Mouse (Mus musculus) hindbrain, embryonic 16.5 days (tissue): Measurements from ENCODE around the gene Smarcd1. TPM values are rescaled to one million over a fixed set of nuclear protein-coding genes. Genes with fewer than 3 reads are reported as not detected.

ENCODE experiments used
- ATAC-seq: fragments of 200-750 bp; cut with Nextera tagmentation; 2 replicates; pipeline ENCODE4 v1.8.0; 2017; ENCODE audit warnings: moderate TSS enrichment, moderate library complexity
- H3K27ac ChIP-seq: fragments of 300-500 bp; sonication (generic); 2 replicates; pipeline ENCODE4 v1.5.1; 2014; ENCODE audit warnings: low read depth, mild to moderate bottlenecking, control low read depth, low read length, moderate library complexity
- H3K27me3 ChIP-seq: fragments of 300-500 bp; sonication (generic); replicated peaks from 2 replicates; pipeline ENCODE4 v1.6.1; 2014; ENCODE audit warnings: low read length; ENCODE audit not compliant: control insufficient read depth, insufficient read depth
- H3K36me3 ChIP-seq: fragments of 300-500 bp; sonication (generic); 2 replicates; pipeline ENCODE4 v1.6.1; 2014; ENCODE audit warnings: mild to moderate bottlenecking, low read length, moderate library complexity, mixed read lengths; ENCODE audit not compliant: control insufficient read depth, insufficient read depth
- H3K4me1 ChIP-seq: fragments of 300-500 bp; sonication (generic); 2 replicates; pipeline ENCODE4 v1.6.1; 2014; ENCODE audit warnings: low read depth, low read length; ENCODE audit not compliant: control insufficient read depth, insufficient read depth
- H3K4me2 ChIP-seq: fragments of 300-500 bp; sonication (generic); 2 replicates; pipeline ENCODE4 v1.6.1; 2014; ENCODE audit warnings: mild to moderate bottlenecking, low read length, control low read depth, moderate library complexity
- H3K4me3 ChIP-seq: fragments of 300-500 bp; sonication (generic); 2 replicates; pipeline ENCODE4 v1.5.1; 2014; ENCODE audit warnings: mild to moderate bottlenecking, low read length, control low read depth, moderate library complexity
- H3K9ac ChIP-seq: fragments of 300-500 bp; sonication (generic); 2 replicates; pipeline ENCODE4 v1.6.1; 2014; ENCODE audit warnings: low read depth, mild to moderate bottlenecking, control low read depth, low read length, moderate library complexity
- H3K9me3 ChIP-seq: fragments of 300-500 bp; sonication (generic); 2 replicates; pipeline ENCODE4 v1.6.1; 2014; ENCODE audit warnings: mild to moderate bottlenecking, low read length, moderate library complexity; ENCODE audit not compliant: control insufficient read depth
- WGBS: fragments of 180-500 bp; shearing (Covaris S2); extraction: QIAGEN DNeasy Blood & Tissue Kit; methylation state at CpG from one replicate; pipeline ENCODE4 v1.1.7; 2014; 5-methylcytosine and 5-hydroxymethylcytosine counted together
- polyA plus RNA-seq: library from polyadenylated mRNA; unstranded; fragments of >200 nt; fragmentation: Nextera tagmentation; extraction: Ambion mirVana; gene quantifications from 2 replicates; pipeline ENCODE4 v1.2.1, GENCODE M21; 2015

Smarcd1 gene
- polyA plus RNA-seq, 1 experiment from 2014 or later: 71.7 TPM

DNA sequence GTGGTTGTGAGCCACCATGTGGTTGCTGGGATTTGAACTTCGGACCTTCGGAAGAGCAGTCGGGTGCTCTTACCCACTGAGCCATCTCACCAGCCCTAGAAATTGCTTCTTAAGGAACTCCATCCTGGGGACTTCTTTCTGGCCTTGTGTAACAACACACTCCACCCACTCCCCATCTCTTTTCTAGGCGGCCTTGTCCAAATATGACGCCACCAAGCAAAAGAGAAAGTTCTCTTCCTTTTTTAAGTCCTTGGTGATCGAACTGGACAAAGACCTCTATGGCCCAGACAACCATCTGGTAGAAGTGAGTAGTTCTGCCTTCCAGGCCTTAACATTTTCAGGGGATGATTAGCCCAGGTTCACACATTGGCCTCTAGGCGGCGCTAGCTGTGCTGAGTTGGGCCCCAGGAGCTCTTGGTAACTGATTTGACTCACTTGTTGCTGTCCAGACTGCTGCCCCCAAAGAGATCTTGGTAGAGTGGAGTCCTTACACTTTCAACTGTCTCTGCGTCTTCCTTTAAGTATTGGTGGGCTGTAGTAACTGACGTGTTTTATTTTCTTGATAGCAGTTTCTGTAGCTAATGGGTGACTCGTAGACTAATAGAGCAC lies 3.6 kb downstream of the Smarcd1 start, which contains the start of gene Gm17349:
Gene Gm17349 (minus strand): TSS at position 51 of the 609 bp plus-strand sequence.
- 61% methylated on average over 9 of the region's 11 CpGs for WGBS
- Histone ChIP-seq H3K4me1 (peaks cover 28% of the 10 kb centered on the region), H3K9me3 (no peaks in the 10 kb centered on the region), H3K27me3 (no peaks in the 10 kb centered on the region), H3K4me3 (peak within 1 kb of the TSS; percentile 77), H3K36me3 (peaks cover 38% of the 10 kb centered on the region), H3K27ac (peak within 1 kb of the TSS; percentile 75), H3K4me2 (peak within 1 kb of the TSS; percentile 86), H3K9ac (peak within 1 kb of the TSS; percentile 56)
- ATAC-seq: no peak

DNA sequence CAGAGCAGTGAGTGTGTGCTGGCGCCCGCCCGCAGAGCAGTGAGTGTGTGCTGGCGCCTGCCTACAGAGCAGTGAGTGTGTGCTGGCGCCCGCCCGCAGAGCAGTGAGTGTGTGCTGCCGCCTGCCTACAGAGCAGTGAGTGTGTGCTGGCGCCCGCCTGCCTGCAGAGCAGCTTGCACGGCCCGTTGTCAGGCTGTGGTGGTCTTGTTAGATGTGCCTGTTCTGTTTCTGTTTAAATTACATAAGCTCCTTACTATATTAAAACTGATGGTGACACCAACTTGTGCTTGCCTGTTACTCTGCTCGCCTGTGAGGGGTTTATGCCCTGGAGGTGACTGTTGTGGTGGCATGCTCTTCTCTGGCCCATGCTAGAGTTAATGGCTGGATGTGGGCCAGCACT lies 6.2 kb downstream of the Smarcd1 start:
- 95% methylated on average over 10 of the region's 13 CpGs for WGBS
- peaks cover 64% of the 10 kb centered on the region for H3K36me3 ChIP-seq
- no peaks in the 10 kb centered on the region for H3K27me3 ChIP-seq
- H3K4me3 ChIP-seq: no peak overlapping the region
- H3K27ac ChIP-seq: no peak overlapping the region
- no peak overlapping the region for H3K4me2 ChIP-seq
- no peaks in the 10 kb centered on the region for H3K9me3 ChIP-seq
- peaks cover 24% of the 10 kb centered on the region for H3K4me1 ChIP-seq
- no peak overlapping the region for H3K9ac ChIP-seq
- ATAC-seq: no peak

DNA sequence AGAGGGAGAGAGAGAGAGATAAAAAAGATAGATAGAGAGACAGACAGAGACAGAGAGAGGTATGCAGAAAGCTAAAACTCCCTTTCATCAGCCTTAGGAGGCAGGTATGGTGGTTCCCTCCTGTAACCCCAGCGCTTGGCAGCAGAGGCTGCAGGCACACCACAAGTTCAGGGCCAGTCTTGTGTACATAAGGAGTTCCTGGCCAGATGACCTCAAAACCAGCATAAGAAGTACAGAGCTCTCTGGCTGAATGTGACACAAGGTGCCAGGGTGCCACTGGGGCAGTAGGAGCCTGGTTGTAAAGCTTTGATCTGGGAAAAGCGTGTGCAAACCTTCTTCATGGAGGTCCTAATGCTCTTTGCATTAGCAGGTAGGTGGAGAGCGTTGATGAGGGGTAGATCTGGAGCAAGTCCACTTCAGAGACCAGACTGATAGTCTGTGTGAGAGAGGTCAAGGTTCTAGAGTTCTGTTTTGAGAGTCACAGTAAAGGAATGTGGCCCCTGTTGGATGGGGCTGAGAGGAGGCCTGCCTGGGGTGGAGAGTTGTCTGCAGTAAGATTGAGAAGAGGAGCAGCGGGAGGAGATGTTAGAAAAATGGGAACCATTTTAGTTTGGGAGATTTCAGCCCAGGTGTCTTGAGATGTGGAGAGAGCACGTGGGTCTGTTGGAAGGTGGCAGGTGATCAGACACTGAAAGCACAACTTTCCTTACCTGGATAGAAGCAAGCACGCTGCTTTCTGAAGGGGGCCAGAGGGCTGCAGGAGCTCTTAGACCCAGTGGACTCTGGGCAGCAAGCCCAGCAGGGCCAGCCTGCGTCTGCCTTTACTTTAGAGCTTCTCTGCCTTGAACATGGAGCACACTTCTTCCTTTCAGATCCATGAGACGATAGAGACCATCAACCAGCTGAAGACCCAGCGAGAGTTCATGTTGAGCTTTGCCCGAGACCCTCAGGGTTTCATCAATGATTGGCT lies 8.6 kb downstream of the Smarcd1 start:
- Histone ChIP-seq H3K4me1 (peaks cover 7% of the 10 kb centered on the region), H3K4me3 (no peak overlapping the region), H3K9ac (no peak overlapping the region), H3K36me3 (peaks cover 69% of the 10 kb centered on the region), H3K27me3 (no peaks in the 10 kb centered on the region), H3K4me2 (no peak overlapping the region), H3K27ac (no peak overlapping the region), H3K9me3 (no peaks in the 10 kb centered on the region)
- ATAC-seq: no peak
- 92% methylated on average over 10 of the region's 10 CpGs for WGBS

DNA sequence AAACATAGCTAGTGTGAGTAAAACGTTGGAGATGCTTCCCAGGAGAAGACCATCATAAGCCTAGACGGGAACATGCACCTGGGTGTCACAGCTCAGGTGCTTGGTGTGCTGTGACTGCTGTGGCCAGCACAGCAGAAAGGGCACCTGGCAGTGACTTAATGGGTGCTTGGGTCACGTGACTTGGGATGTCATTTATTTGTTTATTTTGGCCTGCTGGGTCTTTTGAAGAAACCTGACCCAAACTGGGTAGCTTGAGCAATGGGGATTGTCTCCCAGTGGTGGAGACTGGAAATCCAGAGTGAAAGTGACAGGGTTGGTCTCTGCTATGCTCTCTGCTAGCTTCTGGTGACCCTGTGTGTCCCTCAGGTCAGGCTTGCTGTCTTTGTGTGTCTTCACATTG lies 9.6 kb downstream of the Smarcd1 start:
- H3K4me3 ChIP-seq: no peak overlapping the region
- ATAC-seq: no peak
- H3K9me3 ChIP-seq: no peaks in the 10 kb centered on the region
- no peak overlapping the region; the same call in 1 of the 2 replicates for H3K9ac ChIP-seq
- WGBS: 69% methylated on average over 3 of the region's 3 CpGs
- no peak overlapping the region for H3K27ac ChIP-seq
- H3K4me2 ChIP-seq: no peak overlapping the region
- peaks cover 13% of the 10 kb centered on the region for H3K4me1 ChIP-seq
- no peaks in the 10 kb centered on the region for H3K27me3 ChIP-seq
- H3K36me3 ChIP-seq: peaks cover 65% of the 10 kb centered on the region

DNA sequence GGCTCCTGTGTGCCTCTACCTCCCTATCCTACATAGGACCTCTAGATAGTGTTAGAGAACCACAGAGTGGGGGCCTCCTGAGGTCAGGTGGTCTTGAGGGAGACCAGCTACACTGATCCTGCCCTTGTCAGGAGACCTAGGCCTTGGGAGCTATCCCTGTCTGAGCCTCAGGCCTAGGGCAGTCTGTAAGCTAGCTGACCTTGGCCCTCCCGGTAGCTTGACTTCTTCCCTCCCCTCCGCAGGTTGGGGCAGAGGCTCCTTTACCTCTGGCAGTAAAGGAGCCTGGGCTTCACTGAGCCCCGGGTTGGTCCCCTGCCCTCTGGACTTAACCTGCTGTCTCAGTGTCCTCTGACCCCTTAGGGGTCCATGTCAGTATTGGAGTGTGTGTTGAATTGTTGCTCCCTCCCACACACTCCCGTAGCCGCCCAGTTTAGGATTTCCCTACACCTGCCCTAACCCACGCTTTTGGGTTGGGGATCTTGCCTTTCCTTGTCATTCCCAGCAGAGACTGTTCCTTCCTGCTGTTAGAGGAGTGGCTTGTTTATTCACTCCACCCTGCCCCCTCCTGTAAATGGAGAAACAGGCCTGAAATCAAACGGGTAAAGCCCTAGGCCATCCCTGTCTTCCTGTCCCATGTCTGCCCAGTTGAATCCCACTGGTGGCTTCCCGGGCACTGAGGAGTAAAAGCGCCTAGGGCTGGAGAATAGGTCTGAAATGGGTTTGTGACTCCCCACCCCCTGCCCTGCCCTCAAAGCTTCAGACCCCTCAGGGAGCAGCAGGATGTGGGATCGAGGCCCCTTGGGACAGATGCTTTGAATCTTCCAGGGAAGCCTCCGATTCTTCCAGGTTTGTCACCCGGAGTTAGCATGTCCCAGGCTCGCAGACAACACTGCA lies 11.0 kb downstream of the Smarcd1 start:
- H3K4me2 ChIP-seq: no peak overlapping the region
- H3K27me3 ChIP-seq: no peaks in the 10 kb centered on the region
- H3K9ac ChIP-seq: no peak overlapping the region
- H3K9me3 ChIP-seq: no peaks in the 10 kb centered on the region
- peaks cover 56% of the 10 kb centered on the region for H3K36me3 ChIP-seq
- WGBS: 65% methylated on average over 13 of the region's 13 CpGs
- H3K4me1 ChIP-seq: peaks cover 19% of the 10 kb centered on the region
- H3K27ac ChIP-seq: peak overlapping the region; percentile 39; the same call in 1 of the 2 replicates
- no peak overlapping the region for H3K4me3 ChIP-seq
- ATAC-seq: no peak

DNA sequence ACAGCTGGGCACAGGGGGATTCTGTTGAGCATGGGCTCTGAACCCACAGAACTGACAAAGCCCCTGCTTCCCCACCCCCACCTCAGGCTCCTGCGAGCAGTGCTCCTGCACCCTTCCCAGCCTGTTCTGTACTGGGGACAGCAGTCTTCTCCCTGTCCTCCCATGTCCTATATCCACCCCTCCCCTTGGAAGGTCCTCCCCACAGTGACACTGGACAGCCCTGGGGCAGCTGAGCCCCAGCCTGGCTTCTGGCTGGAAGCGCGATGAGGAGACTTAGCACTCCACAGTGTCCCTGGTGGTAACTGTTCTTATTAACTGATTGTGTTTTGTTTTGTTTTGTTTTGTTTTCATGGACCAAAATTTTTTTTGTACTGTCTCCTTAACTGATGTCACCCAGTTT lies 11.6 kb downstream of the Smarcd1 start:
- H3K27me3 ChIP-seq: no peaks in the 10 kb centered on the region
- no peak overlapping the region for H3K9ac ChIP-seq
- H3K27ac ChIP-seq: peak overlapping the region; percentile 39; the same call in 1 of the 2 replicates
- no peaks in the 10 kb centered on the region for H3K9me3 ChIP-seq
- peaks cover 49% of the 10 kb centered on the region for H3K36me3 ChIP-seq
- no peak for ATAC-seq
- H3K4me3 ChIP-seq: no peak overlapping the region
- H3K4me1 ChIP-seq: peaks cover 20% of the 10 kb centered on the region
- H3K4me2 ChIP-seq: no peak overlapping the region
- 66% methylated on average over 3 of the region's 3 CpGs for WGBS

DNA sequence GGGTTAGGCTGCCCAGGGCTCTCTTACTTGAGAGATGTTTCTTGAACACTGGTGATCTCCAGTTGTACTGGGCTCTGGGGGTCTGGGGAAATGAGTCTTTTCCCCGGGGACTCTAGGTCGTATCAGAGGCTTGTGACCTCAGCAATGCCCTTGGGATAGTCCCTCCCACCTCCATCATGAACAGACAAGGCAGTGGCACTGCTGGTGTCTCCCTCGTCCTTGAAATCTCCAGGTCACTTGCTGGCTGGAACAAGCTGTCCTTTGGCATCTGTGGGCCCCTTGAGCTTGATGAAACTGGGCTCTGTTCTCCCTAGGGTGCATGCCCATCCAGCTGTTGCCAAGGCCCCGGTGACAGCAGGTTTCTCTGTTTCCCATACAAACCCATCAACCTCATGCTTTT lies 12.3 kb downstream of the Smarcd1 start:
- Histone ChIP-seq H3K4me1 (peaks cover 20% of the 10 kb centered on the region), H3K27me3 (no peaks in the 10 kb centered on the region), H3K4me2 (no peak overlapping the region), H3K9ac (no peak overlapping the region), H3K27ac (no peak overlapping the region; the same call in 1 of the 2 replicates), H3K36me3 (peaks cover 45% of the 10 kb centered on the region), H3K4me3 (no peak overlapping the region), H3K9me3 (no peaks in the 10 kb centered on the region)
- 57% methylated on average over 4 of the region's 4 CpGs for WGBS
- ATAC-seq: no peak

DNA sequence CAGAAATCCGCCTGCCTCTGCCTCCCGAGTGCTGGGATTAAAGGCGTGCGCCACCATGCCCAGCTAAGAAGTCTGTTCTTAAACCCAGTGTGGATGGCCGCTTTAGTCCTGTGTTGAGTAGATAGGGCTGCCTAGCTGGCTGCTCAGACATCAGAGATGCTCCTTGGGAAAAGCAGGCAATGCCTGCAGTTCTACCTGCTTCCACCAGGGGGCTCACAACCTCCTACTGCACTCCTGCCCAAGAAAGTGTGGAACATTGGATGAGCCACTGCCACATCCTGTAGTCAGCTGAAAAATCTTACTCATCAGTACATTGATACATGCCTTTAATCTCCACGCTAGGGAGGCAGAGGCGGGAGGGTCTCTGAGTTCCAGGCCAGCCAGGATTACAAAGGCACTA lies 12.9 kb downstream of the Smarcd1 start:
- peak; percentile 35; the same call in 1 of the 2 replicates for ATAC-seq
- no peak overlapping the region for H3K4me2 ChIP-seq
- peak overlapping the region; percentile 64 for H3K27ac ChIP-seq
- peaks cover 39% of the 10 kb centered on the region for H3K36me3 ChIP-seq
- H3K27me3 ChIP-seq: no peaks in the 10 kb centered on the region
- H3K9me3 ChIP-seq: no peaks in the 10 kb centered on the region
- 47% methylated on average over 7 of the region's 7 CpGs for WGBS
- peaks cover 20% of the 10 kb centered on the region for H3K4me1 ChIP-seq
- H3K9ac ChIP-seq: no peak overlapping the region
- no peak overlapping the region for H3K4me3 ChIP-seq
